Comparison of ENCODE assay signal across 17 mouse cellular contexts in the genomic region with DNA sequence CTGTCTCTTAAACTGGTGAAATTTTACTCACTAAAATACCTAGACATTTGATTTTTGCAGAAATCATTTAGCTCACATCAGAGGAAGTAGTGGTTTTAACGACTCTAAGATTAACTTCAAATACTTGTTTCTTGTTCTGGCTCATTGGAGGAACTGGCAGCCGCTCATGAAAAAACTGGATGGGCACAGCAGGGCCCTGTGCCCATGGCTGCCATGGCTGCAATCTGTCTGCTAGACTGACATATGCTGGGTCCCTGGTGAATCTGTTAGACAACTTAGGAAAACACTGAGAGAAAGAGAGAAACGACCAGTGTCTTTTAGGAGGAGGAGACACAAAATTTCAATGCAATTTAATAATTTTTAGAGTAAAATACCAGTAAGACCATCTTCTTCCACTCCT.
DNase-seq lines count a peak whose midpoint lies in the region; ATAC-seq and TF ChIP-seq lines count a peak whose summit lies in the region.
"Had no signal": no experiment of that assay in that cellular context is flagged by ENCODE, and none has a peak within 500 bp of the region (broad histone marks: within the 10 kb centered on the region; RNA-seq: fewer than 3 reads in every experiment).

No protein-coding gene starts in this region.

- no peaks in the 10 kb centered on the region for H3K4me1 ChIP-seq in forebrain, embryonic 13.5 days
- H3K4me1 ChIP-seq in forebrain, embryonic 12.5 days = no peaks in the 10 kb centered on the region
- H3K4me1 ChIP-seq: limb, embryonic 10.5 days had no signal

- no peak overlapping the region for H3K4me2 ChIP-seq in forebrain, embryonic 13.5 days
- no peak overlapping the region for H3K4me2 ChIP-seq in forebrain, embryonic 12.5 days
- H3K4me2 ChIP-seq: midbrain, embryonic 11.5 days had no signal

- no peak overlapping the region for H3K4me3 ChIP-seq in forebrain, embryonic 13.5 days
- no peak overlapping the region for H3K4me3 ChIP-seq in forebrain, embryonic 12.5 days (replicated peaks)
- no peak overlapping the region for H3K4me3 ChIP-seq in left cerebral cortex, adult 2 months
- H3K4me3 ChIP-seq: limb, embryonic 10.5 days; myocyte had no signal

- no peaks in the 10 kb centered on the region for H3K9me3 ChIP-seq in forebrain, embryonic 13.5 days (replicated peaks)
- H3K9me3 ChIP-seq in forebrain, embryonic 12.5 days = no peaks in the 10 kb centered on the region
- H3K9me3 ChIP-seq: limb, embryonic 10.5 days had no signal

- H3K27me3 ChIP-seq in forebrain, embryonic 13.5 days = no peaks in the 10 kb centered on the region
- H3K27me3 ChIP-seq in forebrain, embryonic 12.5 days = no peaks in the 10 kb centered on the region
- H3K27me3 ChIP-seq: Patski had no signal

- H3K9ac ChIP-seq in forebrain, embryonic 13.5 days = no peak overlapping the region
- H3K9ac ChIP-seq in forebrain, embryonic 12.5 days = no peak overlapping the region
- H3K9ac ChIP-seq: liver, embryonic 14.5 days had no signal

- WGBS in forebrain, embryonic 13.5 days = 71% methylated on average over 3 of the region's 3 CpGs
- WGBS in forebrain, embryonic 12.5 days = 72% methylated on average over 3 of the region's 3 CpGs

- no peak overlapping the region for H3K27ac ChIP-seq in forebrain, embryonic 13.5 days
- no peak overlapping the region for H3K27ac ChIP-seq in forebrain, embryonic 12.5 days
- H3K27ac ChIP-seq in left cerebral cortex, adult 2 months = no peak overlapping the region
- H3K27ac ChIP-seq: limb, embryonic 10.5 days; liver, embryonic 14.5 days had no signal

- TF ChIP-seq CTCF in left cerebral cortex, adult 2 months (IDR thresholded peaks at IDR 0.05) = no peak

- intact Hi-C loops in left cerebral cortex, adult 2 months (cut with DNase I) = no loop called here

- ATAC-seq in forebrain, embryonic 13.5 days = peak; percentile 81; the same call in 1 of the 2 replicates
- ATAC-seq in forebrain, embryonic 12.5 days (ENCODE audit: low FRiP score) = no peak
- ATAC-seq: Patski had no signal

- H3K36me3 ChIP-seq in forebrain, embryonic 13.5 days (ENCODE audit: poor library complexity, severe bottlenecking) = no peaks in the 10 kb centered on the region
- no peaks in the 10 kb centered on the region for H3K36me3 ChIP-seq in forebrain, embryonic 12.5 days (replicated peaks)
- H3K36me3 ChIP-seq: limb, embryonic 10.5 days had no signal

- DNase-seq in right cerebral cortex, postnatal 4 days = peak; percentile 58
- DNase-seq in right cerebral cortex, adult 18-20 months = no peak
- DNase-seq in layer of hippocampus, adult 11-12 months (ENCODE audit: low spot score) = peak; percentile 29
- peak; percentile 9 for DNase-seq in telencephalon, adult 2 months (ENCODE audit: low read depth, low spot score)
- DNase-seq in left cerebral cortex, adult 2 months (ENCODE audit: extremely low spot score in 1 of 2, low spot score in 2 of 2) = no peak
- no peak for DNase-seq in thymus, postnatal 36 days
- DNase-seq: gastrocnemius, postnatal 14 days; kidney, adult 11 months; kidney, postnatal 36 days; lung, postnatal 10 days had no signal

Comparison
In these comparisons a context has a peak if more than half of its experiments do, and no peak if none do; other contexts are left out.
1. DNase-seq: peak in right cerebral cortex, postnatal 4 days (single experiment), layer of hippocampus, adult 11-12 months (single experiment) and telencephalon, adult 2 months (single experiment); none in right cerebral cortex, adult 18-20 months (single experiment), left cerebral cortex, adult 2 months (0 of 2) and thymus, postnatal 36 days (0 of 2).